In genomic region chr5:138256094-138256467, GRCm38 (mm10) we compare ENCODE assay signal across 8 mouse cellular contexts. TPM values are rescaled to one million over a fixed set of nuclear protein-coding genes. Genes with fewer than 3 reads are reported as not detected.
DNase-seq lines count a peak whose midpoint lies in the region; ATAC-seq lines count a peak whose summit lies in the region.

No protein-coding gene starts in this region.

- no peaks in the 10 kb centered on the region for H3K9me3 ChIP-seq in neural tube, embryonic 11.5 days (ENCODE audit: control insufficient read depth, low read length)
- H3K9me3 ChIP-seq in limb, embryonic 13.5 days: no peaks in the 10 kb centered on the region
- no peaks in the 10 kb centered on the region for H3K9me3 ChIP-seq in stomach, embryonic 15.5 days

- no peaks in the 10 kb centered on the region for H3K27me3 ChIP-seq in neural tube, embryonic 11.5 days (ENCODE audit: control insufficient read depth, insufficient read depth, low read length)
- no peaks in the 10 kb centered on the region for H3K27me3 ChIP-seq in limb, embryonic 13.5 days
- no peaks in the 10 kb centered on the region for H3K27me3 ChIP-seq in stomach, embryonic 15.5 days (replicated peaks)

- 36% methylated on average over 7 of the region's 7 CpGs for WGBS in neural tube, embryonic 11.5 days
- 23% methylated on average over 7 of the region's 7 CpGs for WGBS in limb, embryonic 13.5 days
- 16% methylated on average over 7 of the region's 7 CpGs for WGBS in stomach, embryonic 15.5 days

- H3K27ac ChIP-seq in neural tube, embryonic 11.5 days (ENCODE audit: low read depth, low read length): peak overlapping the region; percentile 28; the same call in 1 of the 2 replicates
- peak overlapping the region; percentile 70; the same call in 1 of the 2 replicates for H3K27ac ChIP-seq in limb, embryonic 13.5 days
- H3K27ac ChIP-seq in stomach, embryonic 15.5 days: peak overlapping the region; percentile 90

- H3K9ac ChIP-seq in neural tube, embryonic 11.5 days (ENCODE audit: low read length): peak overlapping the region; percentile 53
- peak overlapping the region; percentile 72 for H3K9ac ChIP-seq in limb, embryonic 13.5 days
- peak overlapping the region; percentile 73 for H3K9ac ChIP-seq in stomach, embryonic 15.5 days

- 0 out of 2 replicates have a peak, but pooled peaks have one; percentile 7 for ATAC-seq in frontal cortex, adult (ENCODE audit: low TSS enrichment)
- no peak; the same call in 1 of the 2 replicates for ATAC-seq in neural tube, embryonic 11.5 days (ENCODE audit: insufficient read depth, low FRiP score, low TSS enrichment)
- ATAC-seq in limb, embryonic 13.5 days (ENCODE audit: low FRiP score, low read depth): no peak
- no peak for ATAC-seq in stomach, embryonic 15.5 days (ENCODE audit: insufficient read depth, low FRiP score, low read depth)
- no peak for ATAC-seq in megakaryocyte progenitor cell, adult 5-6 weeks (replicated peaks; ENCODE audit: poor library complexity)

- H3K4me3 ChIP-seq in neural tube, embryonic 11.5 days (ENCODE audit: low read depth, low read length): peak overlapping the region; percentile 60
- peak overlapping the region; percentile 70 for H3K4me3 ChIP-seq in limb, embryonic 13.5 days
- peak overlapping the region; percentile 87 for H3K4me3 ChIP-seq in stomach, embryonic 15.5 days (replicated peaks)

- H3K4me1 ChIP-seq in neural tube, embryonic 11.5 days (ENCODE audit: control insufficient read depth, insufficient read depth, low read length): peaks cover 7% of the 10 kb centered on the region
- H3K4me1 ChIP-seq in limb, embryonic 13.5 days: peaks cover 10% of the 10 kb centered on the region
- H3K4me1 ChIP-seq in stomach, embryonic 15.5 days: peaks cover 12% of the 10 kb centered on the region

- DNase-seq in frontal cortex, postnatal 10 days (ENCODE audit: low spot score in 2 of 2): no peak
- DNase-seq in neural tube, embryonic 11.5 days (ENCODE audit: low spot score): no peak
- DNase-seq in neural tube, embryonic 10.5 days (ENCODE audit: extremely low spot score, low spot score): no peak
- DNase-seq in left cerebral cortex, adult 9 months (ENCODE audit: low spot score in 2 of 2): no peak

- H3K36me3 ChIP-seq in neural tube, embryonic 11.5 days (ENCODE audit: control insufficient read depth, insufficient read depth, low read length): peaks cover 10% of the 10 kb centered on the region
- peaks cover 38% of the 10 kb centered on the region for H3K36me3 ChIP-seq in limb, embryonic 13.5 days
- H3K36me3 ChIP-seq in stomach, embryonic 15.5 days: peaks cover 12% of the 10 kb centered on the region; the same call in 1 of the 2 replicates

- peak overlapping the region; percentile 77 for H3K4me2 ChIP-seq in neural tube, embryonic 11.5 days (ENCODE audit: low read depth)
- H3K4me2 ChIP-seq in limb, embryonic 13.5 days (replicated peaks): peak overlapping the region; percentile 88
- peak overlapping the region; percentile 87 for H3K4me2 ChIP-seq in stomach, embryonic 15.5 days

RNA-seq across cellular contexts. Expression of gene Lamtor4, which starts 0.8 kb away (rescaled TPM):
- 51.9 and 53.5 TPM in 2 replicates for polyA plus RNA-seq in neural tube, embryonic 11.5 days (2014; fragmentation: Nextera tagmentation; extraction: Ambion mirVana)
- polyA plus RNA-seq in limb, embryonic 13.5 days (2015; fragmentation: Nextera tagmentation; extraction: Ambion mirVana): 63.5 and 64.7 TPM in 2 replicates
- polyA plus RNA-seq in stomach, embryonic 15.5 days (2015; fragmentation: Nextera tagmentation; extraction: Ambion mirVana): 71.9 and 74.1 TPM in 2 replicates
- total RNA-seq in megakaryocyte progenitor cell, adult 5-6 weeks (2015): 123 and 127 TPM in 2 replicates
- total RNA-seq in megakaryocyte progenitor cell, adult 5-6 weeks (2017): 69.9 and 101 TPM in 2 replicates

RNA-seq across cellular contexts. Expression of gene BC037034, which starts 7.8 kb away (rescaled TPM):
- 9.1 and 9.5 TPM in 2 replicates for polyA plus RNA-seq in neural tube, embryonic 11.5 days (2014; fragmentation: Nextera tagmentation; extraction: Ambion mirVana)
- 4.4 and 5.2 TPM in 2 replicates for polyA plus RNA-seq in limb, embryonic 13.5 days (2015; fragmentation: Nextera tagmentation; extraction: Ambion mirVana)
- 5.5 and 6.1 TPM in 2 replicates for polyA plus RNA-seq in stomach, embryonic 15.5 days (2015; fragmentation: Nextera tagmentation; extraction: Ambion mirVana)
- 35.7 and 44.1 TPM in 2 replicates for total RNA-seq in megakaryocyte progenitor cell, adult 5-6 weeks (2015)
- total RNA-seq in megakaryocyte progenitor cell, adult 5-6 weeks (2017): 44.1 and 46.7 TPM in 2 replicates

RNA-seq across cellular contexts. Expression of gene Gal3st4, which starts 16.6 kb away (rescaled TPM):
- 6.2 and 6.4 TPM in 2 replicates for polyA plus RNA-seq in neural tube, embryonic 11.5 days (2014; fragmentation: Nextera tagmentation; extraction: Ambion mirVana)
- polyA plus RNA-seq in limb, embryonic 13.5 days (2015; fragmentation: Nextera tagmentation; extraction: Ambion mirVana): 3.3 and 4.5 TPM in 2 replicates
- 1.9 and 2.0 TPM in 2 replicates for polyA plus RNA-seq in stomach, embryonic 15.5 days (2015; fragmentation: Nextera tagmentation; extraction: Ambion mirVana)
- total RNA-seq in megakaryocyte progenitor cell, adult 5-6 weeks (2015): not detected in 2 replicates
- 0.12 and 0.30 TPM in 2 replicates for total RNA-seq in megakaryocyte progenitor cell, adult 5-6 weeks (2017)

RNA-seq across cellular contexts. Expression of gene Gm43720, which starts 23.7 kb away (rescaled TPM):
- polyA plus RNA-seq in neural tube, embryonic 11.5 days (2014; fragmentation: Nextera tagmentation; extraction: Ambion mirVana): not detected in 2 replicates
- 0.13 and 0.29 TPM in 2 replicates for polyA plus RNA-seq in limb, embryonic 13.5 days (2015; fragmentation: Nextera tagmentation; extraction: Ambion mirVana)
- polyA plus RNA-seq in stomach, embryonic 15.5 days (2015; fragmentation: Nextera tagmentation; extraction: Ambion mirVana): 0.13 and 0.17 TPM in 2 replicates
- not detected in 2 replicates for total RNA-seq in megakaryocyte progenitor cell, adult 5-6 weeks (2015)
- not detected in 2 replicates for total RNA-seq in megakaryocyte progenitor cell, adult 5-6 weeks (2017)

RNA-seq across cellular contexts. Expression of gene Gpc2, which starts 23.7 kb away (rescaled TPM):
- polyA plus RNA-seq in neural tube, embryonic 11.5 days (2014; fragmentation: Nextera tagmentation; extraction: Ambion mirVana): 19.3 and 22.1 TPM in 2 replicates
- 52.9 and 55.6 TPM in 2 replicates for polyA plus RNA-seq in limb, embryonic 13.5 days (2015; fragmentation: Nextera tagmentation; extraction: Ambion mirVana)
- 14.3 and 19.8 TPM in 2 replicates for polyA plus RNA-seq in stomach, embryonic 15.5 days (2015; fragmentation: Nextera tagmentation; extraction: Ambion mirVana)
- total RNA-seq in megakaryocyte progenitor cell, adult 5-6 weeks (2015): 1.2 and 2.0 TPM in 2 replicates
- 3.2 and 3.9 TPM in 2 replicates for total RNA-seq in megakaryocyte progenitor cell, adult 5-6 weeks (2017)

Comparison
In these comparisons a context has a peak if more than half of its experiments do, and no peak if none do; other contexts are left out.
1. H3K27ac ChIP-seq: peak in every context shown above with its lines; median percentile 90 in stomach, embryonic 15.5 days; 70 in limb, embryonic 13.5 days; 28 in neural tube, embryonic 11.5 days.